Mouse (Mus musculus) heart, adult 2 months (tissue): ENCODE data around the gene Tnk2. TPM values are rescaled to one million over a fixed set of nuclear protein-coding genes. Genes with fewer than 3 reads are reported as not detected.

Experiments used
- DNase-seq, 2 experiments: peaks; one replicate each; pipeline ENCODE4 v3.0.0; 2021
- H3K27ac ChIP-seq: fragments of 200-600 bp; 2 replicates; pipeline ENCODE4 v1.8.1; 2022
- H3K27me3 ChIP-seq: fragments of 200-500 bp; 2 replicates; pipeline ENCODE4 v1.6.1; 2012; ENCODE audit warnings: mild to moderate bottlenecking, low read length, inconsistent platforms, mixed read lengths; ENCODE audit not compliant: control insufficient read depth, insufficient read depth
- H3K36me3 ChIP-seq: fragments of 200-500 bp; 2 replicates; pipeline ENCODE4 v1.6.1; 2012; ENCODE audit warnings: low read length, inconsistent platforms; ENCODE audit not compliant: control insufficient read depth, insufficient read depth
- H3K4me1 ChIP-seq: fragments of 200-500 bp; 2 replicates; pipeline ENCODE4 v1.6.1; 2011; ENCODE audit warnings: low read length; ENCODE audit not compliant: control insufficient read depth, insufficient read depth
- H3K4me3 ChIP-seq: fragments of 200-600 bp; 2 replicates; pipeline ENCODE4 v1.8.1; 2022
- H3K79me2 ChIP-seq: fragments of 200-500 bp; replicated peaks from 2 replicates; pipeline ENCODE4 v1.6.1; 2012; ENCODE audit warnings: mild to moderate bottlenecking, inconsistent platforms, low read length, moderate library complexity, mixed read lengths; ENCODE audit not compliant: control insufficient read depth, insufficient read depth
- H3K9ac ChIP-seq: fragments of 200-500 bp; 2 replicates; pipeline ENCODE4 v1.6.1; 2012; ENCODE audit warnings: low read depth, mild to moderate bottlenecking, control low read depth, inconsistent platforms, low read length, mixed read lengths
- CTCF ChIP-seq: fragments of 200-600 bp; IDR thresholded peaks from 2 replicates; pipeline ENCODE4 v1.8.1; 2022; ENCODE audit warnings: antibody characterized with exemption, mild to moderate bottlenecking, moderate library complexity
- EP300 ChIP-seq: fragments of 200-500 bp; IDR thresholded peaks from 2 replicates; pipeline ENCODE4 v1.6.1; 2011; ENCODE audit warnings: low read depth, low read length, control low read depth; ENCODE audit not compliant: insufficient read depth
- POLR2A ChIP-seq: fragments of 200-500 bp; IDR thresholded peaks from 2 replicates; pipeline ENCODE4 v1.6.1; 2011; ENCODE audit warnings: mild to moderate bottlenecking, low read depth, low read length, control low read depth; ENCODE audit not compliant: insufficient read depth
- WGBS: fragments of 180-500 bp; shearing (Covaris S2); methylation state at CpG from one replicate; pipeline ENCODE4 v1.1.7; 2018; 5-methylcytosine and 5-hydroxymethylcytosine counted together
- intact Hi-C: fragments of 180-260 bp; cut with DNase I; formaldehyde crosslinking; loops from one replicate; pipeline ENCODE4 v1.15.1; 2025
- polyA plus RNA-seq: library from polyadenylated mRNA; depleted of rRNA; stranded (reverse); fragments of >200 nt; gene quantifications from 2 replicates; pipeline ENCODE4 v1.2.3, GENCODE M21; 2012
- total RNA-seq, 2 experiments: library from RNA; stranded (reverse); gene quantifications; 2 replicates each; pipeline ENCODE4 v1.2.3; 2021

Tnk2 gene
- total and polyA plus RNA-seq, 3 experiments = 17.8 to 37.0 (median 19.6) TPM

- DNase-seq = no peak
- Histone ChIP-seq H3K9ac (no peak overlapping the region), H3K4me1 (no peaks in the 10 kb centered on the region), H3K27ac (no peak overlapping the region), H3K36me3 (no peaks in the 10 kb centered on the region), H3K4me3 (no peak overlapping the region), H3K79me2 (no peaks in the 10 kb centered on the region), H3K27me3 (no peaks in the 10 kb centered on the region)
- no peak for TF ChIP-seq POLR2A
- no peak for TF ChIP-seq CTCF
- no peak for TF ChIP-seq EP300
- WGBS = 92% methylated on average over 6 of the region's 6 CpGs
- intact Hi-C loops = no loop called here
Measured at GRCm38 (mm10) chr16:32680806-32681205, 37.1 kb downstream of the Tnk2 start.

DNA sequence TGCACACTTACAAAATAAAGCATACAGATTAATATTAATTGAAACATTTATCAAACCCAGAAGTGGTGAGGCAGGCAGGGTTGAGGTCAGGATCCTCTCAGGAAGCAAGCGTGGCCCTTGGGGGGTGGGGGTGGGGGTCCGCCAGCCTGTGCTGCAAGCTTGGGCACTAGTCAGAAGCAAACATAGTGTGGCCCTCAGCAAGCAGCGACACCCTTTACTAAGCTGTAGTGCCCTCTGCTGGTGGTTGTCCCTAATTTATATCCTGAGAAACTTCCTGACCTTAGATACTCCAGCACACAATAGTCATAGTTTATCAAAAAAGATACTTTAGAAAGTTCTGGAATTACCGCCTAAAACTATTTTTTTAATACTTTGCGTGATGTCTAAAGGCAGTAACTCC lies 38.5 kb downstream of the Tnk2 start:
- no peak overlapping the region; the same call in 1 of the 2 replicates for H3K27ac ChIP-seq
- no peak overlapping the region for H3K4me3 ChIP-seq
- H3K4me1 ChIP-seq = no peaks in the 10 kb centered on the region
- no peaks in the 10 kb centered on the region for H3K27me3 ChIP-seq
- 15% methylated on average over 5 of the region's 5 CpGs for WGBS
- no peaks in the 10 kb centered on the region for H3K79me2 ChIP-seq
- DNase-seq = peak; percentile 52 to 72
- intact Hi-C loops = loop anchor here (1.0 to 2.0 kb wide), 3 partner anchors 22 to 175 kb away; no protein-coding TSS in a partner anchor
- TF ChIP-seq POLR2A (no peak), EP300 (peak; percentile 76; the same call in 1 of the 2 replicates), CTCF (peak; percentile 87)
- no peak overlapping the region for H3K9ac ChIP-seq
- no peaks in the 10 kb centered on the region for H3K36me3 ChIP-seq

DNA sequence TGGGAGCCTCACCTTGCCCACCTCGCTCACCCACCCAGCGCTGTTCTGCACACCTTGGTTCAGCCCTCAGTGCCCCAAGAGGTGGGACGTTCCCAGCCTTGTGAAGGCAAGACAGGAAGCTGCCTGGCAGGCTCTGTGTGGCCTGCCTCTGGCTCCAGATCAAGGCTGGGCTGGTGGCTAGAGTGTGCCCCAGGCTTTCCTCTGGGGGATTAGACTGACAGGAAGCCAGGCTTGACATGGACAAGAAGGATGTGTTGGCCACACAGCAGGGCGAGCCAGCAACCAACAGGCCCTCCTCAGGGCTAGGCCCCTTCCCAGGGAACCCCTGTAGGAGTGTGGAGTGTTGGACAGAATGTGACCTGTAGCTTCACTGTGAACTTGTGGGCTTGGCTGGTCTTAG lies 39.2 kb downstream of the Tnk2 start:
- DNase-seq = no peak
- H3K4me1 ChIP-seq = no peaks in the 10 kb centered on the region
- intact Hi-C loops = loop anchor here (1.0 to 2.0 kb wide), 3 partner anchors 23 to 176 kb away; no protein-coding TSS in a partner anchor
- no peaks in the 10 kb centered on the region for H3K79me2 ChIP-seq
- no peaks in the 10 kb centered on the region for H3K27me3 ChIP-seq
- H3K27ac ChIP-seq = no peak overlapping the region; the same call in 1 of the 2 replicates
- H3K9ac ChIP-seq = no peak overlapping the region
- no peaks in the 10 kb centered on the region for H3K36me3 ChIP-seq
- no peak for TF ChIP-seq CTCF
- no peak for TF ChIP-seq EP300
- TF ChIP-seq POLR2A = no peak
- WGBS = 55% methylated on average over 4 of the region's 4 CpGs
- H3K4me3 ChIP-seq = no peak overlapping the region

DNA sequence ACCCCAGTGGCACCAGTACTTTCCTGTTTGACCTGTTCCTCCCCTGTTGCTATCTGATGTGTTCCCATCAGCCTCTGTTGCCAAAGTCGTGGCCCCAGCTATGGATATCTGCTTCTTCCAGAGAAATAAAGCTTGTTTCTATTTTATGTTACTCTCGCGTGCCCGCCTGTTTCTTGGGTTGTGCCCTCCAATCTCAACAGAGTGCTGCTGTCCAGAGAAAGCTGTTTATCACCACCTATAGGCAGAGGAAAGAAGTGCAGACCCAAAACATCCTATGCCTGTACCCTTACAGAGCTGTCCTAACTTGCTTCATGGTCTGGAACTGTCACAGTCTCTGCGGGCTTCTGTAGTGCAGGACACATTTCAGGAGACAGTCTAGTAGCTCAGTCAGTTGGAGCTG lies 39.7 kb downstream of the Tnk2 start:
- Histone ChIP-seq H3K36me3 (no peaks in the 10 kb centered on the region), H3K9ac (no peak overlapping the region), H3K4me3 (no peak overlapping the region), H3K27me3 (no peaks in the 10 kb centered on the region), H3K27ac (no peak overlapping the region), H3K79me2 (no peaks in the 10 kb centered on the region), H3K4me1 (no peaks in the 10 kb centered on the region)
- intact Hi-C loops = loop anchor here (2.0 kb wide), 1 partner anchor 177 kb away; no protein-coding TSS in a partner anchor
- 48% methylated on average over 5 of the region's 5 CpGs for WGBS
- DNase-seq = no peak
- TF ChIP-seq EP300 (no peak), CTCF (peak; percentile 87)

- Histone ChIP-seq H3K4me3 (no peak overlapping the region), H3K79me2 (no peaks in the 10 kb centered on the region), H3K27ac (no peak overlapping the region), H3K9ac (no peak overlapping the region), H3K27me3 (no peaks in the 10 kb centered on the region), H3K36me3 (no peaks in the 10 kb centered on the region), H3K4me1 (no peaks in the 10 kb centered on the region)
- 51% methylated on average over 10 of the region's 10 CpGs for WGBS
- DNase-seq = no peak
- TF ChIP-seq CTCF = no peak
- no peak for TF ChIP-seq EP300
- TF ChIP-seq POLR2A = no peak
- intact Hi-C loops = no loop called here
Measured at GRCm38 (mm10) chr16:32685405-32685804, 41.7 kb downstream of the Tnk2 start.

DNA sequence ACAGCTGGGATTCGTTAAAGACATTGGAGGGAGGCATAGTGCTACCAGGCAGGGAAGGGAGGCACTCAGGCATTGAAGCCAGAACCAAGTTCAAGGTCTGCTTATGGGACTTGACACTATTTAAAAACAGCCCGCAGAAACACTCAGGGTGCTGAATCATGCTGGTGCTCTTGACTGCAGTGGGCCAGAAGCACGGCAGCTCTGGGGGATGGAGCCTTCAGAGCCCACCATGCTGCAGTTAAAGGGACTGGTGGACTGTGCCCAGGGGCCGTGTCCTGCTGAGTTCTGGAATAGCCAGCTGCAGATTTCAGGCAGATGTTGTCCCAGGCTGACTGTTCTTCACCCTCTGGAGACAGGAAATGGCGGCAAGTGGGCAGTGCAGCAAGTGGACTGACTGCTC lies 42.3 kb downstream of the Tnk2 start:
- Histone ChIP-seq H3K27me3 (no peaks in the 10 kb centered on the region), H3K4me3 (no peak overlapping the region), H3K27ac (no peak overlapping the region), H3K36me3 (no peaks in the 10 kb centered on the region), H3K9ac (no peak overlapping the region), H3K79me2 (no peaks in the 10 kb centered on the region), H3K4me1 (no peaks in the 10 kb centered on the region)
- WGBS = 61% methylated on average over 5 of the region's 5 CpGs
- TF ChIP-seq POLR2A = no peak
- TF ChIP-seq EP300 = no peak
- TF ChIP-seq CTCF = no peak
- no peak for DNase-seq
- intact Hi-C loops = no loop called here
